In genomic region chr3:92147913-92148312, GRCm38 (mm10) we compare ENCODE assay signal across 47 mouse cellular contexts. TPM values are rescaled to one million over a fixed set of nuclear protein-coding genes. Genes with fewer than 3 reads are reported as not detected.
"Had no signal": no experiment of that assay in that cellular context is flagged by ENCODE, and none has a peak within 500 bp of the region (broad histone marks: within the 10 kb centered on the region; RNA-seq: fewer than 3 reads in every experiment).

No protein-coding gene starts in this region.

- H3K4me3 ChIP-seq: left cerebral cortex, adult 2 months; limb, embryonic 10.5 days; limb, embryonic 12.5 days; limb, embryonic 13.5 days; limb, embryonic 15.5 days; liver, embryonic 12.5 days; liver, embryonic 13.5 days; liver, embryonic 15.5 days; lung, embryonic 15.5 days; megakaryocyte, embryonic 14.5 days; midbrain, embryonic 10.5 days; midbrain, embryonic 12.5 days; midbrain, embryonic 13.5 days; midbrain, embryonic 15.5 days had no signal

- H3K4me2 ChIP-seq: limb, embryonic 12.5 days; limb, embryonic 13.5 days; limb, embryonic 15.5 days; liver, embryonic 11.5 days; liver, embryonic 12.5 days; liver, embryonic 13.5 days; liver, embryonic 15.5 days; lung, embryonic 14.5 days; lung, embryonic 15.5 days; midbrain, embryonic 11.5 days; midbrain, embryonic 12.5 days; midbrain, embryonic 13.5 days; midbrain, embryonic 15.5 days had no signal

- DNase-seq: left cerebral cortex, postnatal 4 days; liver; liver, embryonic 13.5 days; liver, postnatal 0 days; lung, adult 18-20 months; lung, adult 2 months; lung, postnatal 10 days; lung, postnatal 14 days; lung, postnatal 36 days; lung, postnatal 4 days had no signal

- H3K27me3 ChIP-seq: limb, embryonic 12.5 days; limb, embryonic 13.5 days; limb, embryonic 15.5 days; liver, embryonic 12.5 days; liver, embryonic 13.5 days; liver, embryonic 15.5 days; lung, embryonic 15.5 days; megakaryocyte, embryonic 14.5 days; midbrain, embryonic 12.5 days; midbrain, embryonic 13.5 days; midbrain, embryonic 15.5 days had no signal

- H3K36me3 ChIP-seq: limb, embryonic 10.5 days; limb, embryonic 12.5 days; limb, embryonic 13.5 days; limb, embryonic 15.5 days; liver, embryonic 12.5 days; liver, embryonic 13.5 days; liver, embryonic 15.5 days; lung, embryonic 15.5 days; midbrain, embryonic 10.5 days; midbrain, embryonic 12.5 days; midbrain, embryonic 13.5 days; midbrain, embryonic 15.5 days had no signal

RNA-seq across cellular contexts. Expression of gene Lelp1, which starts 5.4 kb away (rescaled TPM):
- total RNA-seq: left cerebral cortex, adult 2 months; left cerebral cortex, adult 8-10 months; left cerebral cortex, postnatal 10 days; left cerebral cortex, postnatal 14 days; left cerebral cortex, postnatal 25 days; left cerebral cortex, postnatal 36 days; left cerebral cortex, postnatal 4 days; liver, adult 2 months; megakaryocyte progenitor cell, adult 5-6 weeks; megakaryocyte, adult 5-6 weeks; megakaryocyte-erythroid progenitor cell, adult 5-6 weeks; midbrain, postnatal 0 days; monocyte, adult 5-6 weeks had no signal
- polyA plus RNA-seq: limb, embryonic 10.5 days; limb, embryonic 11.5 days; limb, embryonic 12.5 days; limb, embryonic 13.5 days; limb, embryonic 14.5 days; limb, embryonic 15.5 days; liver, adult 2 months; liver, embryonic 11.5 days; liver, embryonic 12.5 days; liver, embryonic 13.5 days; liver, embryonic 14.5 days; liver, embryonic 15.5 days; liver, embryonic 16.5 days; liver, postnatal 0 days; lung, adult 2 months; lung, embryonic 14.5 days; lung, embryonic 15.5 days; lung, embryonic 16.5 days; lung, postnatal 0 days; macrophage; midbrain, embryonic 10.5 days; midbrain, embryonic 11.5 days; midbrain, embryonic 12.5 days; midbrain, embryonic 13.5 days; midbrain, embryonic 14.5 days; midbrain, embryonic 15.5 days; midbrain, embryonic 16.5 days; midbrain, postnatal 0 days; neural tube, embryonic 11.5 days had no signal

RNA-seq across cellular contexts. Expression of gene Prr9, which starts 24.2 kb away (rescaled TPM):
- total RNA-seq: left cerebral cortex, adult 2 months; left cerebral cortex, adult 8-10 months; left cerebral cortex, postnatal 10 days; left cerebral cortex, postnatal 14 days; left cerebral cortex, postnatal 25 days; left cerebral cortex, postnatal 36 days; left cerebral cortex, postnatal 4 days; liver, adult 2 months; megakaryocyte progenitor cell, adult 5-6 weeks; megakaryocyte, adult 5-6 weeks; megakaryocyte-erythroid progenitor cell, adult 5-6 weeks; monocyte, adult 5-6 weeks had no signal
- polyA plus RNA-seq: limb, embryonic 10.5 days; limb, embryonic 11.5 days; limb, embryonic 12.5 days; limb, embryonic 13.5 days; liver, adult 2 months; liver, embryonic 11.5 days; liver, embryonic 12.5 days; liver, embryonic 13.5 days; liver, embryonic 14.5 days; liver, embryonic 15.5 days; liver, embryonic 16.5 days; liver, postnatal 0 days; lung, adult 2 months; lung, embryonic 14.5 days; lung, embryonic 15.5 days; lung, embryonic 16.5 days; lung, postnatal 0 days; macrophage; midbrain, embryonic 10.5 days; midbrain, embryonic 11.5 days; midbrain, embryonic 12.5 days; midbrain, embryonic 13.5 days; midbrain, embryonic 14.5 days; midbrain, embryonic 15.5 days; midbrain, embryonic 16.5 days; midbrain, postnatal 0 days; neural tube, embryonic 11.5 days had no signal
